Mouse (Mus musculus) olfactory bulb, adult 2 months (tissue): ENCODE results near the gene Gstp1. TPM values are rescaled to one million over a fixed set of nuclear protein-coding genes. Genes with fewer than 3 reads are reported as not detected.

Experiments
- H3K27ac ChIP-seq: fragments of 200-500 bp; 2 replicates; pipeline ENCODE4 v1.5.1; 2012; ENCODE audit warnings: low read depth, low read length; ENCODE audit not compliant: insufficient read depth
- H3K4me1 ChIP-seq: fragments of 200-500 bp; 2 replicates; pipeline ENCODE4 v1.6.1; 2012; ENCODE audit warnings: low read length; ENCODE audit not compliant: control insufficient read depth, insufficient read depth
- H3K4me3 ChIP-seq: fragments of 200-500 bp; 2 replicates; pipeline ENCODE4 v1.5.1; 2012; ENCODE audit warnings: mild to moderate bottlenecking, low read depth, low read length, moderate library complexity; ENCODE audit not compliant: insufficient read depth
- CTCF ChIP-seq: fragments of 200-500 bp; IDR thresholded peaks from 2 replicates; pipeline ENCODE4 v1.5.1; 2012; ENCODE audit warnings: low read depth, mild to moderate bottlenecking, low read length, moderate library complexity; ENCODE audit not compliant: insufficient read depth
- POLR2A ChIP-seq: fragments of 200-500 bp; IDR thresholded peaks from 2 replicates; pipeline ENCODE4 v1.6.1; 2012; ENCODE audit warnings: mild to moderate bottlenecking, low read depth, low read length, moderate library complexity; ENCODE audit not compliant: insufficient read depth
- WGBS: fragments of 180-500 bp; shearing (Covaris S2); methylation state at CpG from one replicate; pipeline ENCODE4 v1.1.7; 2018; 5-methylcytosine and 5-hydroxymethylcytosine counted together
- polyA plus RNA-seq: library from polyadenylated mRNA; stranded (reverse); fragments of >200 nt; gene quantifications from 2 replicates; pipeline ENCODE4 v1.2.4, GENCODE M21; 2012; ENCODE audit warnings: low replicate concordance; ENCODE audit not compliant: missing spikeins, insufficient read depth, insufficient read length

Gstp1 gene
- polyA plus RNA-seq, 1 experiment, result not detected

GRCm38 (mm10) chr19:4011086-4011485 lies 26.7 kb downstream of the Gstp1 start:
- Histone ChIP-seq H3K4me3 (no peak overlapping the region; the same call in 1 of the 2 replicates), H3K4me1 (peaks cover 15% of the 10 kb centered on the region), H3K27ac (no peak overlapping the region)
- TF ChIP-seq CTCF, result no peak
- no peak for TF ChIP-seq POLR2A
- WGBS, result 93% methylated on average over 5 of the region's 5 CpGs

GRCm38 (mm10) chr19:4005971-4006370 lies 31.8 kb downstream of the Gstp1 start:
- H3K4me1 ChIP-seq, result peaks cover 23% of the 10 kb centered on the region
- WGBS, result 96% methylated on average over 8 of the region's 8 CpGs
- TF ChIP-seq POLR2A (no peak), CTCF (no peak)

GRCm38 (mm10) chr19:4005091-4005490 lies 32.7 kb downstream of the Gstp1 start:
- Histone ChIP-seq H3K27ac (no peak overlapping the region), H3K4me1 (peaks cover 24% of the 10 kb centered on the region), H3K4me3 (no peak overlapping the region)
- TF ChIP-seq POLR2A (no peak), CTCF (no peak)
- 84% methylated on average over 9 of the region's 9 CpGs for WGBS

More at GRCm38 (mm10) chr19:4005971-4006370, 31.8 kb downstream of the Gstp1 start:
- no peak overlapping the region for H3K4me3 ChIP-seq
- no peak overlapping the region for H3K27ac ChIP-seq

GRCm38 (mm10) chr19:4004331-4004730 lies 33.5 kb downstream of the Gstp1 start:
- Histone ChIP-seq H3K27ac (no peak overlapping the region), H3K4me3 (no peak overlapping the region), H3K4me1 (peaks cover 24% of the 10 kb centered on the region)
- 87% methylated on average over 15 of the region's 15 CpGs for WGBS
- TF ChIP-seq CTCF, result no peak
- TF ChIP-seq POLR2A, result no peak

- Histone ChIP-seq H3K27ac (peak overlapping the region; percentile 16; the same call in 1 of the 2 replicates), H3K4me3 (peak overlapping the region; percentile 10; the same call in 1 of the 2 replicates), H3K4me1 (peaks cover 24% of the 10 kb centered on the region)
- 84% methylated on average over 12 of the region's 12 CpGs for WGBS
- TF ChIP-seq CTCF, result no peak
Observed at GRCm38 (mm10) chr19:4003641-4004040, 34.1 kb downstream of the Gstp1 start.

GRCm38 (mm10) chr19:4003112-4003511 lies 34.7 kb downstream of the Gstp1 start, which contains the start of gene Doc2g:
Gene Doc2g (plus strand): TSS chr19:4003313.
- H3K4me1 ChIP-seq, result peaks cover 24% of the 10 kb centered on the region
- H3K27ac ChIP-seq, result peak within 1 kb of the TSS; percentile 16; the same call in 1 of the 2 replicates
- WGBS, result 82% methylated on average over 1 of the region's 1 CpGs
- TF ChIP-seq CTCF (no peak), POLR2A (no peak)
- H3K4me3 ChIP-seq, result peak within 1 kb of the TSS; percentile 10; the same call in 1 of the 2 replicates

- WGBS, result 90% methylated on average over 5 of the region's 5 CpGs
- H3K27ac ChIP-seq, result no peak overlapping the region
Observed at GRCm38 (mm10) chr19:4001752-4002151, 36.0 kb downstream of the Gstp1 start.

GRCm38 (mm10) chr19:4000949-4001525 lies 36.7 kb downstream of the Gstp1 start:
- peak overlapping the region; percentile 93 for H3K4me3 ChIP-seq
- H3K4me1 ChIP-seq, result peaks cover 24% of the 10 kb centered on the region
- TF ChIP-seq POLR2A (no peak), CTCF (no peak)
- H3K27ac ChIP-seq, result peak overlapping the region; percentile 93
- 17% methylated on average over 17 of the region's 17 CpGs for WGBS

More at GRCm38 (mm10) chr19:4001752-4002151, 36.0 kb downstream of the Gstp1 start:
- Histone ChIP-seq H3K4me1 (peaks cover 24% of the 10 kb centered on the region), H3K4me3 (no peak overlapping the region)
- TF ChIP-seq CTCF, result no peak
- no peak for TF ChIP-seq POLR2A

- Histone ChIP-seq H3K4me3 (peak within 1 kb of the TSS; percentile 93), H3K4me1 (peaks cover 24% of the 10 kb centered on the region), H3K27ac (peak within 1 kb of the TSS; percentile 93)
- under 1% methylated on average over 64 of the region's 64 CpGs for WGBS
- peak; percentile 96 for TF ChIP-seq POLR2A
- TF ChIP-seq CTCF, result peak; percentile 79
Observed at GRCm38 (mm10) chr19:4000119-4000900, 37.5 kb downstream of the Gstp1 start, which contains the start of the genes Nudt8 and Gm49405. Gene Nudt8 (plus strand): TSS chr19:4000580. Gene Gm49405 (plus strand): TSS chr19:4000626.
